ENCODE assay signal across 10 mouse cellular contexts in genomic region chr1:153317486-153318260, GRCm38 (mm10). TPM values are rescaled to one million over a fixed set of nuclear protein-coding genes. Genes with fewer than 3 reads are reported as not detected.
A peak's percentile ranks its signal among the peaks of the same experiment; 100 is the strongest.
DNase-seq lines count a peak whose midpoint lies in the region; ATAC-seq and TF ChIP-seq lines count a peak whose summit lies in the region.
"Had no signal": no experiment of that assay in that cellular context is flagged by ENCODE, and none has a peak within 500 bp of the region (broad histone marks: within the 10 kb centered on the region; RNA-seq: fewer than 3 reads in every experiment).

No protein-coding gene starts in this region.

- TF ChIP-seq CTCF in intestine, postnatal 0 days (IDR thresholded peaks at IDR 0.05; ENCODE audit: low read depth), result no peak

- H3K9ac ChIP-seq in intestine, embryonic 14.5 days (ENCODE audit: low read length), result no peak overlapping the region
- H3K9ac ChIP-seq in intestine, postnatal 0 days (ENCODE audit: low read depth, low read length), result no peak overlapping the region

- WGBS in intestine, embryonic 14.5 days, result 55% methylated on average over 16 of the region's 16 CpGs
- WGBS in intestine, postnatal 0 days, result 64% methylated on average over 16 of the region's 16 CpGs

- no peak for ATAC-seq in intestine, embryonic 14.5 days (replicated peaks; ENCODE audit: low FRiP score, low TSS enrichment, low read depth)
- no peak for ATAC-seq in intestine, postnatal 0 days
- peak; percentile 67 for ATAC-seq in inflammation-experienced regulatory T-cells, adult 6 months

- peak overlapping the region; percentile 80 for H3K27ac ChIP-seq in intestine, embryonic 14.5 days (ENCODE audit: low read depth)
- no peak overlapping the region for H3K27ac ChIP-seq in intestine, postnatal 0 days (ENCODE audit: low read depth, low read length)
- H3K27ac ChIP-seq: macrophage had no signal

- H3K27me3 ChIP-seq in intestine, embryonic 14.5 days (replicated peaks; ENCODE audit: control insufficient read depth, insufficient read depth, low read length), result no peaks in the 10 kb centered on the region
- H3K27me3 ChIP-seq in intestine, postnatal 0 days (replicated peaks; ENCODE audit: control insufficient read depth, insufficient read depth, low read length), result no peaks in the 10 kb centered on the region

- no peak overlapping the region for H3K4me3 ChIP-seq in intestine, embryonic 14.5 days (ENCODE audit: low read depth, low read length)
- H3K4me3 ChIP-seq in intestine, postnatal 0 days (ENCODE audit: low read depth, low read length), result no peak overlapping the region

- no peak for DNase-seq in intestine, embryonic 14.5 days (ENCODE audit: low spot score)
- peak; percentile 52 for DNase-seq in thymus, postnatal 4 days
- no peak for DNase-seq in thymus, postnatal 0 days (ENCODE audit: low spot score)
- no peak for DNase-seq in layer of hippocampus, postnatal 36 days
- DNase-seq in layer of hippocampus, adult 9-11 months, result no peak
- DNase-seq in cerebellum, adult 8-10 months, result no peak
- DNase-seq: adrenal gland, postnatal 25 days had no signal

- H3K9me3 ChIP-seq in intestine, embryonic 14.5 days (ENCODE audit: control insufficient read depth, low read length), result no peaks in the 10 kb centered on the region
- no peaks in the 10 kb centered on the region for H3K9me3 ChIP-seq in intestine, postnatal 0 days (ENCODE audit: control insufficient read depth)

- H3K4me2 ChIP-seq in intestine, embryonic 14.5 days (ENCODE audit: low read length), result no peak overlapping the region
- no peak overlapping the region for H3K4me2 ChIP-seq in intestine, postnatal 0 days (replicated peaks; ENCODE audit: low read depth)

- peaks cover 60% of the 10 kb centered on the region for H3K4me1 ChIP-seq in intestine, embryonic 14.5 days (replicated peaks; ENCODE audit: control insufficient read depth, insufficient read depth, low read length)
- H3K4me1 ChIP-seq in intestine, postnatal 0 days (replicated peaks; ENCODE audit: control insufficient read depth, insufficient read depth, low read length), result peaks cover 16% of the 10 kb centered on the region

- H3K36me3 ChIP-seq in intestine, embryonic 14.5 days (ENCODE audit: control insufficient read depth, insufficient read depth, low read length), result no peaks in the 10 kb centered on the region
- peaks cover 3% of the 10 kb centered on the region; the same call in 1 of the 2 replicates for H3K36me3 ChIP-seq in intestine, postnatal 0 days (ENCODE audit: control insufficient read depth, insufficient read depth)

RNA-seq across cellular contexts. Expression of gene Lamc1, which starts 14.9 kb away (rescaled TPM):
- 104 and 112 TPM in 2 replicates for polyA plus RNA-seq in intestine, embryonic 14.5 days (2014; fragmentation: Nextera tagmentation; extraction: Ambion mirVana)
- 39.2 and 44.5 TPM in 2 replicates for polyA plus RNA-seq in intestine, postnatal 0 days (2015; fragmentation: Nextera tagmentation; extraction: Ambion mirVana)
- 14.4 and 14.5 TPM in 2 replicates for polyA plus RNA-seq in thymus, postnatal 0 days (2015; fragmentation: Nextera tagmentation; extraction: Ambion mirVana)
- polyA plus RNA-seq in inflammation-experienced regulatory T-cells, adult 6 months (2017; shearing (Covaris generic)), result 10 to 100 TPM in 1 of 3 experiments, 1 to 10 TPM in 2; 6.2 to 11.7 (median 8.9) TPM
- 10 to 100 TPM; 25.3 to 34.8 TPM for total RNA-seq in layer of hippocampus, postnatal 36 days (2021)
